Mouse (Mus musculus) gastrocnemius, postnatal 25 days (tissue): ENCODE measurements around the gene Olfr309. TPM values are rescaled to one million over a fixed set of nuclear protein-coding genes. Genes with fewer than 3 reads are reported as not detected.
"Not testable (repeated sequence)": the region's sequence is repeated elsewhere in the genome, so short reads cannot be mapped to it uniquely, and the experiment has no call there.

Experiments
- DNase-seq: peaks from one replicate; pipeline ENCODE4 v3.0.0; 2022
- long read RNA-seq, 2 experiments: library from polyadenylated mRNA; stranded (forward); transcript quantifications; one replicate each; pipeline ENCODE4 v2.0.0; 2021
- microRNA-seq, 2 experiments: library from miRNA; unstranded; fragments of <30 nt; microRNA quantifications; one replicate each; pipeline ENCODE4 v1.2.0; 2021; ENCODE audit warnings: borderline replicate concordance in 2 of 2
- total RNA-seq, 2 experiments: library from RNA; stranded (reverse); gene quantifications; 1 replicate in 1 of 2; 2 replicates in 1 of 2; pipeline ENCODE4 v1.2.3; 2021

The Olfr309 gene
- not detected for total RNA-seq
- long read RNA-seq, experiment 1 = 0 reads
- long read RNA-seq, experiment 2 = 0 reads

DNA sequence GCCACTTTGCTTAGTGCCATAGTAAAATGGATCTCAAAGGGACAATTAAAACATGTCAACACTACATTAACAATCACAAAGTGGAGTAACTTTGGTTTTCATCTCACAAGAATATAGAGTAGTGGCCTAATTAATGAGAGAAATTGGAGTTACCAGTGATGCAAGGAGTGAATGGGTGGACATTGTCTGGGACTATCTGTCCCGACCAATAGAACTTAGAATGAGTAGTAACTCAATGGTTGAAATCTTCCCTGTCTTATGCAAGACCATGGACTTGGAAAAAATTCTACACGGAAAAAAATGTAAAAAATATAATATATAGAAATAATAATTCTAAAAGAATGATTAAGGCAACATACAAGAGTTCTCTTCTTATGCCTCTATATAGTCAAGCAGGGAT lies at the start of gene Olfr309:
Gene Olfr309, minus strand, starts transcription at position 101 of the 400 bp plus-strand sequence.
- DNase-seq = no peak

DNA sequence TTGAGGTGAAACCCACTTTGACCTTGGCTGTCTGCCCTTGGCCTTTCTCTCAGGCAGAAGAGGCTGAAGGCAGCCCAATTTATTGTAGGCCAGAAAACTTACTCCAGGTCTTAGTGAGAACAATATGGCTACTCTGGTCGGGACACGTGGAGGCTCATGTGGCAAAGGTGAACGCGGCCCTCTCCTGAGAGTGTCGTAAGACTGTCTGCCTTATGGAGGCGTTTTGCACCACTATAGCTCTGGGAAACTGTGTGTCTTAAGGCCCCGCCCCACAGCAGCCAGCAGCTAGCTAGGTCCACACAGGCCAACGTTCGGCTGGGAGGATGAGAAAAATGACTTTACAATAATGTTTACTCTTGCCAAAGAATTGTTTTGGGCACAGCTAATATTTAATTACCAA lies 32.8 kb upstream of the Olfr309 start:
- DNase-seq = not testable (repeated sequence)

DNA sequence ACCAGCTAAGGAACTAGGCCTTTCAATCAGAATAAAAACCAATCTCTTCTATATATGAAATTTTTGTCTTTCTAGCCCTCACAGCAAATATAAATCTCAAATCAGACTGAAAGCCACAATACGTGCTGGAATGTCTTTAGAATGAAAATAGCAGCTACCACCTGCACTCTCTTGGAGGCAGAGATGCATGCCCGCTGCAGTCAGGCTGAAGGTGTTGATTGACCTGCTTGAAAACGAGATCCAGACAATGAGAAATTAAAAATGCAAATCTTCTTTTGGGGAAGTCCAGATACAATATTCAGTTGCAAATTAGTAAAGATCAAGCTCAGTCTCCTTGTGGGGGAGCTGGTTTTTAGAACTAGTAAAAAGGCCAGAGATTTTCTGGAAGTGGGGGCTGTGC lies 30.7 kb upstream of the Olfr309 start:
- no peak for DNase-seq

DNA sequence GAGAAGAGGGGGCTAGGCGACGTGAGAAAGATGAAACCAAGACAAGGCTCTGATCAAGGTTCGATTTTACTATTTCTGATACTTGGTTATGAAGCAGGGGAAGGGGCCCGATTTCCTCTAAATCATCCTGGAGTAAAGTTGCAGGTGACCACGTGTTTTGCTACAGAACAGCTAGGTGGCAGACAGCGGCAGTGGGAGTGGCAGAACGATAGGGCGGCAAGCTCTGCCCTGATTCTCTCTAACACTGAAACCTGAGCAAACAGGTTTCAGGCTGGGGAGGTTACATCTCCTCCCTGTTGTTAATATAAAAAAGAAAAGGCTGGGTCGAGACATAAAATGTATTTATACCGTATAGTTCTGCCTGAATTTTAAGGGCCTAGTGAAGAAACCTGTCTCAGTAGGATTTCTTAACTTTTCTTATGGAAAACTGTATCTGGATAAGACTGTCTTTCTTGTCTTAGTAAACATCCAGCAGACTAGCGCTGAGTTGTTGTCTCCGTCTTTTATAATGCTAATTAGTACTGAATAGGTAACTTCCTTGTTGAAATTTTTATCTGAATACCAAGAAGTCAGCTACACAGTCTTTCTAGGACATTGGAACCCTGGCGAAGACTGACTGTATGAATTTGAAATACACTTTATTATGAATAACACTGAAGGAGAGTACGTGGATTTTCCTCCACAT lies 29.5 kb upstream of the Olfr309 start:
- DNase-seq = no peak

DNA sequence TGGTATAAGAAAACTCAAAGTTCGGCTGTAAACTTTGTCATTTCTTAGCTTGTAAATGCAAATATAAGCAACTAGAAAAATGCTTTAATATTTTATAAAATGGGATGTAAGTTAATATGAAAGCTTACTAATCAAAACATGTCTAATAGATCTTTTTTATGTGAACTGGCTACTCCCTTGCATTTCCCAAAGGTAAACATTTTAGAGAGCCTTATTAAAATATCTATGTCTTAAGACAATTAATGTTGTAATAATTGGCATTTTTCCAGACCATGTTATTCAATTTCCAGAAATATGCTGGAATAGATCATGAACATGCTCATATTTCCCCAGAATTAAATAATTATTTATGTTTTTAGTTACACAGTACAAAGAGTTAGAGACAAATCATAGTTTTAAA lies 24.0 kb upstream of the Olfr309 start, which contains the start of gene Olfr307:
Gene Olfr307, minus strand, starts transcription at position 101 of the 400 bp plus-strand sequence.
- no peak for DNase-seq

DNA sequence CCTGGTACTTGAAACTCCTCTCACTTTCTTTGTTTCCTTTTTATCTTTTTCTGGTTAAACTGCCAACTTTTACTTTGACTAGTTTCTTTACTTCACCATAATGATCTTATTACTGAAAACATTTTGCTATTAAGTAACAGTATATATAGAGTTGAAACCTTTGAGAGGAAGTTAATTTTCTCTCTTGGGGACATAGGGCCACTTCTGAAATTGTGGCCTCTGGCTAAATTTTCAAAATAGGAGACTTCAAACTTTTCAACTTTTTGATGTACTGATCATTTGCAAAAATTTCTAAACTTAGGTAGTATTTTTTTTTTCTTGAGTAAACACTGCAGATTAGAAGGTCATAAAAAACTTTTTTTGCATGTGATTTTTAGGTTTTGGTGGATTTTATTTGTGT lies 12.0 kb upstream of the Olfr309 start, which contains the start of gene Olfr308:
Gene Olfr308, minus strand, starts transcription at position 101 of the 400 bp plus-strand sequence.
- DNase-seq = no peak

DNA sequence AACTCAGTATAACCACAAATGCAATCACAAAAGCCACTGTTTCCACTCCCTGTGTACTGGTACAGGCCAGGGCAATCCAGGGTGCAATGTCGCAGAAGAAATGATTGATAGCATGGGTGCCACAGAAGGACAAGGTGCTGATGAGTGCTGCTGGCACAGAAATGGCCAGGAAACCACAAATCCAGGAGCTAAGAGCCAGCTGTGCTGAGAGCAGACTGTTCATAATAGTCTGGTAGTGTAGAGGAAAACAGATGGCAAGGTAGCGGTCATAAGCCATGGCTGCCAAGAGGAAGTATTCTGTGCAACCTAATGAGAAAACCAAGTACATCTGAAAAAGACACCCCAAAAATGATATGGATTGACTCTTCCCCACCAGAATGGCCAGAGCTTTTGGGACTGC lies 7.8 kb upstream of the Olfr309 start:
- DNase-seq = no peak

DNA sequence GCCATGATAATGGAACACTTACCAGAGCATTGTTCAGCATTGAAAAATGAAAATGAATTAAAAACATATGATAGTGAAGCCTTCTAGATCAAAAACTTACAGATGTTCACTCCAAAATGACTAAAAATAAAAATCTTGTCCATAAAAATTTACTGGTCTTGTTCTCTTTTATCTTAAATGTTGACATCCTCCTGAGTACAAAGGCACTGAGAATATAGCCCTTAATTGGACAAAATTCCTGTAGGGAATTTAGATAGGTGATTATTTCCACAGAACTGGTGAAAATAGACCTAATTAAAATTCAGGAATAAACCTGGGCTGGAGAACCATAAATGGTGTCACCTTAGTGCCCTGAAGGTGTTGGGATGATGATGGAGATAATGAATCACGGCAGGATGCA lies 36.4 kb downstream of the Olfr309 start, which contains the start of gene Olfr310:
Gene Olfr310, minus strand, starts transcription at position 101 of the 400 bp plus-strand sequence.
- DNase-seq = no peak

Small RNA genes within 50 kb of the gene (microRNA-seq; reads per million reads assigned to microRNA genes)
- 0 reads per million in 2 experiments for gene Gm23192

Other genes with a start within 250 kb of the Olfr309 start
- gene Vmn2r75, start 141.9 kb downstream of the Olfr309 start, total RNA-seq = not detected
- not detected for gene Vmn2r76, start 67.4 kb downstream of the Olfr309 start, total RNA-seq
- not detected for gene Olfr310, start 36.5 kb downstream of the Olfr309 start, total RNA-seq
- not detected for gene Olfr308, start 11.9 kb upstream of the Olfr309 start, total RNA-seq
- gene Olfr307, start 23.9 kb upstream of the Olfr309 start, total RNA-seq = not detected
- not detected for gene Olfr305, start 53.2 kb upstream of the Olfr309 start, total RNA-seq
- not detected for gene Olfr304, start 73.0 kb upstream of the Olfr309 start, total RNA-seq
- not detected for gene Olfr303, start 84.1 kb upstream of the Olfr309 start, total RNA-seq
- not detected for gene Olfr301, start 90.1 kb upstream of the Olfr309 start, total RNA-seq
- gene Olfr299, start 146.2 kb upstream of the Olfr309 start, total RNA-seq = not detected
- not detected for gene Olfr298, start 178.8 kb upstream of the Olfr309 start, total RNA-seq
- gene Olfr297, start 206.3 kb upstream of the Olfr309 start, total RNA-seq = not detected